Mouse (Mus musculus) frontal cortex, adult (tissue): ENCODE data around the gene St3gal3.

Experiments
- ATAC-seq: cut with Nextera tagmentation; 2 replicates; pipeline ENCODE4 v1.9.2; 2017; ENCODE audit warnings: mild to moderate bottlenecking, moderate library complexity, mixed read lengths; ENCODE audit not compliant: low TSS enrichment

St3gal3 gene

DNA sequence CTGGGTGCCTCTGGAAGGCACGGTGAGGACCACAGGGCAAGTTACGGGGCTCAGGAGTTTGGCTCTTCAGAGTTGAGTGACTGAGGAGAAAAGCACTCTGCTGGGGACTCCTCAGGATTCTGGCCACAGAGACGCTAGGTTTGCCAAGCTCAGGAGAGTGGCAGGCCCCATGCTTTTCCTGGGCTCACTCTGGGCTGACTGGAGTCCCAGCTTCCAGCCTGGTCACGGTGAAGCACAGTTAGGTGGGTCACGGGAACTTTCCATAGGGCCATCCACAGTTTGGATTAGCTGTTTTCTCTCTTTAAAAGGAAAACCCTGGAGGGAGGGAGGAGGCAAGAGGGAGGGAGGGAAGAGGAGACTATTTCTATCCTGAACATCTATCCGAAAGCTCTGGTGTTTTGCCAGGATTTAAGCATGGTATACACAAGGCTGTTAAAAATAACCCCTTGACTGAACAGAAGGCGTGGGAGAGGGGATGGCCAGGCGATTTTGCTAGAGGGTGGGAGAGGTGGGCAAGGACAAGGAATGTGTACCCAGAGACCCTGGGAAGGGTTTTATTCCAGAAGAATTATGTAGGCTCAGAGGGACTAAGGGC lies 149.6 kb downstream of the St3gal3 start:
- ATAC-seq = peak; percentile 70

DNA sequence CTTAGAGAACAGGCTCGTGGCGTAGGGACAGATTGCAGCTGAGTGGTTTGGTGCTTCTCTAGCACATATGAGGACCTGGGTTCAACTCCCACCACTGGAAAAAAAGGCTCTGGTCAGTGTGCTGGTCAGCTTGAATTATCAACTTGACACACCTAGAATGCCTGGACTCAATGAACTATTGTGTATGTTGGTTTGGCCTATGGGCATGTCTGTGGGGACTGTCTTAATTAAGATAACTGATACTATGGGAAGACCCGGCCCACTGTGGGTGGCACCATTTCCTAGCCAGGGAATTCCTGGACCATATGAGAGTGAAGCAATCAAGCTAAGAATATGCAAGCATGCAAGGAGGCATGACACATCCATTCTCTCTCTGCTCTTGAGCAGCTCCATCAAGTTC lies 150.5 kb downstream of the St3gal3 start:
- ATAC-seq = no peak

DNA sequence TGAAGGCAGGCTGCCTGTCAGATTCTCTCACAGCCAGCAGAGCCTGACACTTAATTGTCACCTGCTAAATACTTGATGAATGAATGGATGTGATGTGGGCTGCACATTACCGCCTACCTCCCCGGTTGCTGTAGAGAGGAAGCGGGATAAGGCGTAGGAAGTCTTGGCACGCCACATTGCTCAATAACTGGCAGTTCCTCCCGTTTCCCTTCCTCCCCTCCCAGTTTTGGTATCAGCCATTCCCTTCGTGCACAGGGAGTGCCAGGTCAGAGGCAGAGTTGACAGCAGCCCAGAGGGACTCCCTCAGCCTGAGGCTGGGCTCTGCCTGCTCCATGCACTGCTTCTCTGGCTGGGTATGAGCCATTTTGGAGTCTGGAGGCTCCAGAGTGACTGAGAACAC lies 152.0 kb downstream of the St3gal3 start:
- peak; percentile 82 for ATAC-seq

DNA sequence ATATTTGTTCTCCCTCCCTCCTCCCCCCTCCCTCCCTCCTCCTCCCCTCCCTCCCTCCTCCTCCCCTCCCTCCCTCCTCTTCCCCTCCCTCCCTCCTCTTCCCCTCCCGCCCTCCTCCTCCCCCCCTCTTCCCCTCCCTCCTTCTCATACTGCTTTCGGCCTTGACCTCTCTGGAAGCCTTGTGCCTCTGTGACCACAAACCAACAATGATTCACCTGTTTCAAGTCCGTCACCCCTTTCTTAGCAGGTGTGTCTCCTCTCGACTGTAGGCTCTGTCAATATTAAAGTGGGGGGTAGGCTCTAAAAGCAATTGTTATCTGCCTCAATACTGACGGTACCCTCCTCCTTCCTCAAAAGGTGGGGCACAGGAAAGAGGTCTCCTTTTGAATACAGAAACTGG lies 153.2 kb downstream of the St3gal3 start:
- no peak for ATAC-seq

DNA sequence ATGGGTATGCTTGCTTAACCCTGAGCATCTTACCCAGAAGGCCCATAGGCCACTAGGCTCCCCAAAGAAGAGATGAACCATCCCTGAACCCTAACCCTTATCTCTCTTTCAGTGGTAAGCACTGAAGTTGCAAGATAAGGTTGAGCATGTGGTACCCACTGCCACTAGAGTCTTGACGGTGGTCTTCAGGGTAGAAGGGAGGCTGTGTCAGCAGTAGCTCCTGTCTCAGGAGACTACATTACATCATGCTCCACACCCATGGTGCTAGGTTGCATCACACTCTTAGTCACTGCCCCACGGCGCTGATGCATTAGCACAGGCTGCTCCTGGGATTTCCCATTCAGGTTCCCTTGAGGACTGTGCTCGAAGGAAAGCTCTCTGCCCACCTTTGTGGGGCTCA lies 154.6 kb downstream of the St3gal3 start:
- no peak for ATAC-seq

DNA sequence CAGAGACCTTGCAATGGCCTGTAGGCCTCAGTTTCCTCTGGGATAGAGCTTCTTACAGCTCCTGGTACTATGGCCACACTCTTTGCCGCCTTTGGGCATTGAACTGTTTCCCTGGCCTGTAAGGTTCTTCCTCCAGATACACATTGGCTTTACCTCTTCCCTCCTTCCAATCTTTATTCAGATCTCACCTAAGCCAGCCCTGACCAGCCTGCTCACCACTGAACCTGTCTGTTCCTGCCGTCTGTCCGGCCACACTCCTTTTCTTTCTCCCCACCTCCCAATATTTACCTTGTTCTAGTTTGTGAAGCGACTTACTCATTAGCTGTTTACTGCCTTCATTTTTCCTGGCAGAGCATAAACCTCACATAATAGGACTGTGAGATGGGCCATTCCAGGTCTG lies 155.5 kb downstream of the St3gal3 start:
- ATAC-seq = no peak

DNA sequence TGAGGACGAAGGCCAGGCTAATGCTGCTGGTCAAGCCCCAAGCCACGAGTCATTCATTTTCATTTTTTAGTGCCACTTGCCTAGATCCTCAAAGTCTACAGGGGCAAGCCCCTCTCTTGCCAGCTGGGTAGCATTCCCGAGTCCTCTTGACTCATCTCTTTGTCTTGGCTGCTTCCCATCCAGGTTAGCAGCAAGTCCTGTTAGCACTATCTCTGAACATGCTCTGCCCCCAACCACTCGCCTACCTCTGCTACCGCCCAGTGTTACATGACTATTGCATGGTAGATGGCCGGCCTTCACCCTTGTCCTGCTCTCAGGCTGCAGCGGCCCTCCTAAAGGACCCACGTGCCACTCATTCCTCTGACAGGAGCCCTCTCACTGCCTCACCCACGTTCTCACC lies 156.4 kb downstream of the St3gal3 start:
- no peak for ATAC-seq

DNA sequence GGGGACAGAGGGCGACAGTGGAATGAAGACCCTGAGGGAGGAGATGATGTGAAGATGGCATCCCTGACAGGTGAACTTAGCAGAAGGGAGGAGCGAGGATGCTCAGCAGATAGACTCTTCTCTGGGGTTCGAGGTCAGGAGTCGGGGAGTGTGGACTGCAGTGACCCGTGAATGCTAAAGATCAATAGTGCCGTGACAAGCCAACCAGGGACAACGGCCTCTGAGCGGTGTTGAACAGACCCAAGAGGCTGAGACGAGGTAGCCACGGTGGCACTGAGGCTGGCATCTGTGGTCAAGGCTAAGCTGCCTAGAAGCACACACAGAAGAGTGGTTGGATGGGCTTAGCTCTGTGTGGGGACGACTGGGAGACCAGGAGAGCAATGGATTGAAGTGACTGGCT lies 156.9 kb downstream of the St3gal3 start:
- ATAC-seq = no peak

DNA sequence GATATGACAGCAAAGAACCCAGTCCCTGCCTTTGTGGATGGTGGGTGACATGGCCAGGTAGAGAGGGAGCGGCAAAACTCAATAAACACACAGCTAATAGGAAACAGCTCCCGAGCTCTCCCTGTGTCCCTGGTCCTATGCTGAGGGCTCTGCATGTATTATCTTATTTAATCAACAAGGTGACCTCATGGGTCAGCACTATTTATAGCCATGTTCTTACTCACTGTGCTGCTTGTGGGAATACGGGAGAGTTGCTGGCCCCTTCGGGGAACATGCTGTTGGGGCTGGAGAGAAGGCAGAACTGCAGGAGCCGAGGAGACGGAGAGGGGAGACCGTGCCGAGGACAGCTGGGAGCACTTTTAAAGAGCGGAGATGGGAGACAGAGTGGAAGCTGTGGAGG lies 157.3 kb downstream of the St3gal3 start:
- no peak for ATAC-seq

DNA sequence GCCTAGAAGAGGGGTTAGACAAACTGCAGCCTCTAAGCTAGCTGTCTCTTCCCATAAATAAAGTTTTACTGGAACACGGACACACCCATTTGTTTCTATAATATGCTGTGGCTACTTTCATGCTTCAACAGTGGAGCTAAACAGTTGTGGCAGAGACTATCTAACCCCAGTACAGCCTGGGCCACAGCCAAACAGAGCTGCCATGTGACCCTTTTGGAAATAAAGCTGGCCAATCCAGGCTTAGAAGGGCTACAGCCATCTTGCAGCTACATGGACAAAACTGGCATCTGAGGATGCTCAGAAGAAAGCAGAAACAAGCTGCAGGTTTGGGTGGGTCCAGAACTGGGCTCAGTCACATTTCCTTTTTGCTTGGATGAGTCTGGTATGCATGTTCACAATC lies 158.9 kb downstream of the St3gal3 start:
- ATAC-seq = no peak

DNA sequence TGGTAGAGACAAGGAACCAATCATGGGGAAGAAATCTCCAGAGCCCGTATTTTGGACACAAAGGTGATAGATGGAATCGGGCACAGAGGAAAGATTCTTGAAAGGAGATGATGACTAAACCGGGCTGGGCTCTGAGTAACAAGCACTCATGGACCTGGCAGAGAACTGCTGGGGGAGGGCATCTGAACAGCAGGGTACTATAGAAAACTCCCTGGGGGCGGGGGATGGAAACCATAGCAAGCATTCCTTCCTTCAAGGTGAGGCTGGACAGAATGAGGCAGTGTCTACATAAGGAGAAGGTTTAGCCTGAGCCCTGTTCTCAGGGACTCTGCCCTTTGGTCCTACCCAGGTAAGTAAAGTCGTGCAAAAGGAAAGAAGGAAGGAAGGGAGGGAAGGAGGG lies 160.0 kb downstream of the St3gal3 start:
- peak; percentile 89 for ATAC-seq

DNA sequence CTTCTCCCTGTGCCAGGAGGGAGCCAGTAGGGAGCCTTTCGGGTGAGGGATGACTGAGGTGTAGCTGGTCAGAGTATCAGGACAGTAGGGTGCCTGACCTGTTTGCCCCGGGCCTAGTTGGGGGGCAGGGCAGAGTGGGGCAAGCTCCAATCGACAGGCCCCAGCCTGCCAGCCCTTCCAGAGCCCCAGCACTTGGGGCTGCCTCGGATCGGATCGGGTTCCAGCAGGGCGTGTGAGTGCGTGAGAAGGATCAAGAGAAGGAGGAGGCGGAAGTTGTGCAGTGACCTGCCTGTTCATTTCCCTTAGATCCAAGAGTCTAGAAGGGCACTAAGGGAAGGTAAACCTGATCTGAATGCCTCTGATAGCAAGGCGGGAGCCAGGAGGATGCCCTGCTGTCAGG lies 161.7 kb downstream of the St3gal3 start:
- ATAC-seq = no peak

DNA sequence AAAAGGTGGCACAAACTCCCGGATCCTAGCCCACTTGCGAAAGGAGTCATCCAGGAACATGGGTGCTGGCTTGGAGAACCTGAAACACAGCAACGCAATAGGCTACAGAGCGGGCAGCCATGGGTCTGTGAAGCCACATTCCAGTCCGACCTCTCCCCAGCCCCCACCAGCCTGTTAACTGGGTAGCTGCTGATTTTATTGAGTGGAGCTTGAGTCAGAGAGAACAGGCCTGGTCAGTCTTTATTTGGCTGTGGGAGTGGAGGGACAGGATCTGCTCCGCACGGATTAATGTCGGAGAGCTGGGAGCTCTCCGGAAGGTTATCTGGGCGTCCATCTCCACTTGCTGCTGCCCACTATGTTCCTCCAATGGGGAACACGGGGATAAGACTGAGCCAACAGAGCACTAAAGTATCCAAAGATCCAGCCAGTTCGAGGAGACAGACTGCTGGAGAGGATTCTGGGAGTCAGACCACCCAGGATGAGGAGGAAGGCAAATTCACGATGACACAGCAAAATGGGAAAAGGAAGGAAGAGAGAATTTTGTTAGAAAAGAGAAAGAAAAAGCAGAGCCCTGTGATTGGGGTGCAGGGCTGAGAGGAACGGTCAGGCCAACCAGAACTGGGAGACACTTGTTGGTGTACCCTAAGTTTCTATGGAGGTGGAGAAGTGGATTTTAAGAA lies 170.2 kb downstream of the St3gal3 start:
- no peak for ATAC-seq

DNA sequence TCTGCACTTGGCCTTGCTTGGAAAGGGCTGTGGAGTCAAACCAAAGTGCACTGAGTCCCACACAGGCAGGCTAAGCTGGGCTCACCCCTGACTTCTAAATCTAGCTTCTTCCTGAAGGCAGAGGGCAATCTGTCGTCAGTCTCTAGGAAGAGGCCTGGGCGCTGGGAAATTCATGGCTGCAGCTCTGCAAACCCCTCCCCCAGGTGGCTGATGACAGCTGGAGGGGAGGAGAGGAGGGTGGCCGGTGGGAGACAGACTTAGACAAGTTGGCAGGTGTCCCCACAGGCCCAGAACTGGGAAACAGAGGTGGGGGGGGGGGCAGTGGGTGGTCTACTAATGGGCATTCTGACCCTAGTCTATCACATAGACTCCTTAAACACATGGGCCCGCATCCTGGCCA lies 177.2 kb downstream of the St3gal3 start:
- no peak for ATAC-seq

DNA sequence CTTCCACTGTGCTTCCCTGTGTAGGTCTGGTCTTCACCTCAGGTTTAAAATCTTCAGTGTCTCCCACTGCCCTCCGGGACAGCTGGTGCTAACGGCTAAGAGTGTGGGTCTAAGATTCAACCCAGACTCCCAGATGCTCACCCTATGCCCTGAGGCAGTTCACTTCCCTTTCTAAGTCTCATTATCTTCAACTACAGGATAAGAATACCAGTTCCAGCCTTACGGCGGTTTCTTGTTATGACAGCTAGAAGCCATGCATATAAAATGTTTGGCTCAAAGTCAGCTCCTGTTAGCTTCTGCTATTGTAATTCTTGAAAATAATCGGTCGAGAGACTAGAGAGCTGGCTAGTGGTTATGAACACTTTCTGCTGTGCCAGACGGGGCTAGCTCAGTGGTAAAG lies 187.2 kb downstream of the St3gal3 start:
- peak; percentile 55 for ATAC-seq

DNA sequence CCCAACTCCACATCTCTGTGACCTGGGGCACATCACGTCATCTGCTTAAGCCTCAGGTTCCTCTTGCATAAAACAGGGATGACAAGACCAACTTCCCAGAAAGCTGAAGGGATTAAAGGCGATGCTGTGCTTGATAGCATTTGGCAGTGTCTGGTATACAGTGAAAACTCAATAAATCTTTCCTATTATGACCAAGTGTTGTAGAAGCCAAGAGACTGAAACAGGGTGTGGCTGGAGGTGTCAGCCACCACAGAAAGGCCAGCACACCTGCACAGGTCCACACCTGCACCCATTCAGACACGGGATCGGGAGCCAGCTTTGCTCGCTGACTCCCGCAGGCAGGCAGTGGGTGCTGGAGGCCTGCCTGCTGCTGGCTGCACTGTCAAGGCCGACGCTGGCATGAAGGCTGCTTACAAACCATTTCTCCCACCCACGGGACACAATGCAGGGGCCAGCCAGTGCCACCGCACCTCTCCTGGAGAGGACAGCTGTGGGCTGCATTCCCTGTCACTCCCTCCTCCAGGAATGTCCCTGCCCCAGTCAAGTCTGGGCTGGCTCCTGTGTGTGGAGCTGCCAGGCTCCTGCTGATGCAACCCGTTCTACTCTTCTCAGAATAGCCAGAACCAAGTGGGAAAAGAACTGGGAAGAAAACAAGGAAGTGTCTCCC lies 187.9 kb downstream of the St3gal3 start:
- peak; percentile 70; the same call in 1 of the 2 replicates for ATAC-seq

DNA sequence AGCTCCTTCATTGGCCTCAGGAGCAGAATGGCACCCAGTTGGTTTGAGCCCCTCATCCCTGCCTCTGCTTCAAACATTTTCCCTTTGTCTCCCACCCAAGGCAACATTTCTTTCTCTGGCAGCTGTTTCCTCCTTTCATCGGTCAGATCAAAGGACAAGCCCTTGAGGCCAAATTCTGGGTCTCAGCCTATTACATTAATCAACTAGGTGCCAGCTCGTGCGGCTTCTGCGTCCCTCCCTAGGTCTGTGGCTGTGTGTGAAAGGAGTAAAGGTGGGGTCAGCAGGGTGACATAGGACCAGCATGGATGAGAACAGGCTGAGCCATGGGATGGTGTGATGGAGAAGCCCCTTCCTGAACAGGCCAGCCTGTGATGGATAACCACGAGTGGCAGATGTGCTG lies 191.4 kb downstream of the St3gal3 start:
- ATAC-seq = no peak

DNA sequence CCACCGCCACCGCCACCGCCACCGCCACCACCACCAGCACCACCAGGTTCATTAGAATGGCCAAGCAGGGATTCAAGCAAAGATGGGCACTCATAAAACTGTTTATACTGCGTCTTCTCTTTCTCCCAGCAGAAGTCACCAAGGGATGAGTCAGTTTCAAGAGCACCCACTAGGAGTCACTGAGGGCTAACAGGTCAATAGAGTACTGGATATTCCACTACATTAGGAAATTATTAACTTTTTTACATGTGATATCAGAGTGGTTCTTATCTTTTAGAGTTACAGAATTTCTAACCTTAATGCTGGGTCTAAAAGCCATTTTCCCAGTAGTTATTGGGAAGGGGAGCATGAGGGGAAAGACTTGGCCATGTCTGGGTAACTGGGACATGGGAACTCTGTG lies 197.8 kb downstream of the St3gal3 start:
- no peak for ATAC-seq

DNA sequence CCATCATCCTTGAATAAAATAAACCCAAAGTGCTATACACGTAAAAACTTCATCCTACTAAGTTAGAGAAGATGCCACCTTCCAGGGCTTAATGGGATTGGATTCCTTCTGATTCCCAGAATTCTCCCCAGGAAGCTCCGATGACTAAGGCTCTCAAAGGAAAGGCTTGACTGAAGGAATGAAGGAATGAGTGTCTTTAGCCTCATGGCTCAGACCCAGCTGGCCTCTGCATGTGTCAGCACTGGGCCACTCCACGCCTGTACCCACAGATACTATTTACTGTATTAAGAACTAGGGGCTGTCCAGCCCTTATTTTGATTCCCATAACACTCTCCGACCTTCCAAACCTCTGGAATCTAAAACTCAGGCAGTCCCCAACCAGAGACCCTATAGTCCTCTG lies 200.6 kb downstream of the St3gal3 start:
- no peak for ATAC-seq

DNA sequence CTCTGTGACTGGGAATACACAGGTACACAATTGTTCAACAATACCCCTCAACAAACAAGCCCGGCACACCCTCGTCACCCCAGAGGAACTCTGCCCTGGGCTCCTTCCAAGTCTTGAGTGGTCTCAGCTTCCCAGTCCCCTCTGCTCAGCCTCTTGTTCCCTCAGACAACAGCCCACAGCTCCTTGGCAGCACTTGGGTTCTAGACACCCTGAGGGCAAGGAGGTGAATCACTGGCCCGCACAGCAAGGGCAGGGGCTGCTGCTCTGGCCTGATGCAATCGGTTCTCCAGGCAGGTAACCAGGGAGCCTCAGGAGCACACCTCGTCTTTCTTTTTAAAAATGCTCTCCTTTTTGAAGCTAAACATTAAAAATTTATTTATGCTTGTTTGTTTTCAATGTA lies 201.5 kb downstream of the St3gal3 start:
- ATAC-seq = no peak

DNA sequence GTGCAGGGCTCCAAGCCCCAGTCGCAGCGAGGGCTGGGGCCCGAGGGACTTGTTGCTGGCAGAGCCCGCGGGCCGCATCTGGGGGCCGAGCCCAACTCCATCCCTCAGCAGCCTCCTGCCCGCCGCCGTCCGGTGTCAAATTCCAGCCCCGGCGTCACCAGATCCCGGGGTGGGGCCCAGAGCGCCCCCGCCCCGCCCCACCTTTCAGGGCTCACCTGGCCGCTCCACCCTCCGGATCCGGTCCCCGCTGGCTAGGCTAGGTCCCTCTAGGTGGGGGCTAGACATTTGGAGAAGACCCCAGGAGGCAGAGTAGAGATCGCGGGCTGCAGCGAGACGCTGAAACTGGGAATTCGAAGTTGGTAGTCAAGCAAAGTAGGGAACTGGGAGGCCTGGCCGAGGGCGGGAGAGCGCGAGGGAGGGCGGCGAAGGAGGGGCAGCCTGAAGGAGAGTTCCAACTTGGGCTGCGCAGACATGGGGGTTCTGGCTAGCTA lies 205.3 kb downstream of the St3gal3 start, which contains the start of gene Artn:
Artn (minus strand) TSS at position 373 of the 491 bp plus-strand sequence.
- no peak for ATAC-seq

DNA sequence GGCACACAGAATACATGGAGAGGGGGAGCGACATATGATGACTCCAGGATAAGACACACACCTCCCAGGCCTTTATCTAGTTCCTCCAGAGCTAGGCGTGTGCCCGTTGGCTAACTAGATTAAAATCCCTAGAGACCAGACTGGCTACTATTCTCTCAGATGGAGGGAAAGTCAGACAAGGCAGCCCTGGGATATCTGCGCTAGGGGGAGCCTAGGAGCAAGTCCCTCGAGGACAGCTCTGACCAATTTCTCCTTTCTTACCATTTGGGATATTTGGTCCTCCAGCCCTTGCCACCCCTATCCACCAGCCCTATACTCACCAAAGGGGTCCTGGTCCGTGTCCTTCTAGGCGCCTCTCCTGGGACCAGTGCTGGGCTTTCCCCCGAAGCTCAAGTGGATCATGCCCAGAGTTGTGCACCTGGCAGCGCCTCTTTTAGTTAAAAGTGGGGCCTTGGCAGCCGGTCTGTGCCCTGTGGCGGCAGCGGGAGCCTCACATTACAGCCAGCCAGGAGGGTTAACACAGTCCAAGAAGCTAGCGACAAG lies 205.9 kb downstream of the St3gal3 start:
- peak; percentile 69; the same call in 1 of the 2 replicates for ATAC-seq

DNA sequence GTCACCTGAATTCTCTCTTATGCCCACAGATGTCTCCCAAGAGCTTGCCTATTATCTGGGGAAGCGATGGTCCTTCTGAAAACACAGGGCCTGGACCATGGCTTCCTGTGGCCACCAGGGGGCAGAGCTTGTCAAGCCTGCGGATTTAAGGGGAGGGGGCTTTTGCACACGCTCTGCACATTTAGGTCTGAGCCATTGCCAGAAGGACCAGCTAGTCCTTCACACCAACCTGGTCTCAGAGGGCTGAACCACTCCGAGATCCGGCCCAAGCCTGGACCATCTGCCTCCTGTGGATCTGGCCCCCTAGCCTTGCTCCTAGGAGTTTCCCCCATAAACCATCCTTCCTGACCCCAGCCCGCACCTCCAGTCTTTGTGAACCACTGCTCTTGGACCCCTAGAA lies 206.5 kb downstream of the St3gal3 start:
- ATAC-seq = 0 out of 2 replicates have a peak, but pooled peaks have one; percentile 47
